Mouse (Mus musculus): ENCODE measurements around the gene Vsig2. TPM values are rescaled to one million over a fixed set of nuclear protein-coding genes. Genes with fewer than 3 reads are reported as not detected.

The Vsig2 gene
- total RNA-seq, 4 experiments from 2014 or later: 3.1 to 7.6 (median 5.4) TPM

GRCm38 (mm10) chr9:37567454-37567853 lies 28.4 kb downstream of the Vsig2 start:
- DNase-seq: no peak

DNA sequence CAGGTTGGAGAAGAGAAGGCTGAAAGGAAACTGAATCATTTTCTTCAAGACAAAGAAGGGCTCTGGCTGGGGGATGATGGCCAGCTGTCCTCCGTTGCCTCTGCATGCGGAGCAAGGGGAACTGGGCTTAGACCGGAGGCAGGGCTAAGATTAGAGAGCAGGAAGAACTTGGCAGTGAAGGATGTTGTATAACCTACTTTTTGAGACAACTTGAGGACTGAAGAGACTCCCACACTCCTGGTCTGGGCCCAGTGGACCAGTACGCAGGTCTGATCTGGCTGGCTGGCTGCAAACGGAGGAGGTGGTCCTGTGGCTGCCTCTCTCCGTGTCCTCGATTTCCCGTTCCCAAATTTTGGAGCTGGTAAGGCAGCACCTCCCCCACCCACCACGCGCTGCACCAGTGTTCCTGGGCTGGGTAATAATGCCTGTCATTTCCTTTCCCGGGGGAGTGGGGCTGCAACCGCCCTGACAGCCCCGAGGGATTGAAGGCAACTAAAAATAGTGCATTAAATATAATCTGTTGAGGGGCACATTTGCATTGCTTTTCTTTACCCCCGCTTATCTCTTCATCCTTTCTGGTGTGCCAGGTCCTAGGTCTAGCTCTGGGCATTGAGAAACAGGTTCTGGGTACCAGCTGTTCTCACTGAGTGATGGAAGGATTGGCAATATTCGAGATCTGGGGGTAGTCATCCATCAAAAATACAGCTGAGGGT lies 29.0 kb downstream of the Vsig2 start:
- DNase-seq: no peak

DNA sequence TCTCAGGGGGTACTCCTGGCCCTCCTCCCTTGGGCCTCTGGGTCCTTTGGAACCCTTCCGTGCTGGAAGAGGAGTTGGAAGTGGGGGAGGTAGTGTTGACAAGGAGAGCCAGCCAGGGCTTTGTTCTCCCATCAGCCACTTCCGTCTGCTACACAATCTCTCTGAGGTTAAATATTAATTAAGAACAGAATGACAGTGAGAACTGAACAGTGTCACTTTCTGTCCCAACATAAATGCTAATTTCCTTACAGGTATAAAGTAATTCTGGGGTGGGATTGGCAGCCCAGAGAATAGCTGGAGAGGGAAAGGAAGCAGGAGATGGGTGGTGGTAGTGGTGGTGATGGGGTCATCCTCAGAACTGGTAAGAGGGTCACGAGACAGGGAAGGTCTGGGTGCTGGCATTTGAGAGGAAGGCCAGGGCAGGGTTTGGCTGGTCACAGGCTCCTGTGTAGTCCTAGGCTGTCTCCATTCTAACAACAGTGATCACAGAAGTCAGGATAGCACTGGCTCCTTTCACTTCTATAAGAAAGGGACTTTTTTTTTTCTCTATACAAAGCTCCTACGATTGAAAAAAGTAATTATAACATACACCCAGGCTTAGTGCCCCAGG lies 29.7 kb downstream of the Vsig2 start:
- DNase-seq: no peak

- no peak for DNase-seq
These were observed 30.3 kb downstream of the Vsig2 start for GRCm38 (mm10) chr9:37569231-37569835.

DNA sequence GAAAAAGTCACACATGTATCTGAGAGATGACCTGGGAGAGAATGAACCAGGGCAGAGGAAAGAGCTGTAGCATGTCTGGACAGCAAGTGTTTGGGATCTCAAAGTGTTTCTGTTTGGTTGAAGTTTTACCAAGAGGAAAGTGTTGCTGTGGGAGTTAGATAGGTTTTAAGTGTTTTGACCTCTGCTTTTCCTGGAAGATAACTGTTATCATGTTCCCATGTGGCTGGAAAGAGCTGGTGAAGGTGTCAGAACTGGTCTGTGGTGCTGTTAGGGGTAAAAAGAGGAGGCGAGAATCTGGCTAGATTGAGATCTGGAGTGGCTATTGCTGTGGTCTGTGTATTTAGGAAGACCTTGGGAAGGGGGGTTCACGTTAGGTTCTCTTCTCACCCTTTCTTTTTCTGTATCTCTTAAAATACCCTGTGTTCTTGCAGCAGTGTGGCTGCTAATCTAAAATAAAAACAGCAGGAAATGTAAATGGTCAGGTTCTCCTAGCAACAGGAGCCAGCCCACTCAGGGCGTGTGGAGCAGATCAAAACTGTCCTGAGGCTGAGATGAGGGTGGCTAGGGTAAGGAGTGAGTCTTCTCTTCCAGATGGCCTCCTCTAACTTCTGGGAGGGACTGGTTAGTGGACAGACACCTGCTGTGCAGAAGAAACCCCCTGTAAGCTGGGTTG lies 33.3 kb downstream of the Vsig2 start:
- DNase-seq: no peak

DNA sequence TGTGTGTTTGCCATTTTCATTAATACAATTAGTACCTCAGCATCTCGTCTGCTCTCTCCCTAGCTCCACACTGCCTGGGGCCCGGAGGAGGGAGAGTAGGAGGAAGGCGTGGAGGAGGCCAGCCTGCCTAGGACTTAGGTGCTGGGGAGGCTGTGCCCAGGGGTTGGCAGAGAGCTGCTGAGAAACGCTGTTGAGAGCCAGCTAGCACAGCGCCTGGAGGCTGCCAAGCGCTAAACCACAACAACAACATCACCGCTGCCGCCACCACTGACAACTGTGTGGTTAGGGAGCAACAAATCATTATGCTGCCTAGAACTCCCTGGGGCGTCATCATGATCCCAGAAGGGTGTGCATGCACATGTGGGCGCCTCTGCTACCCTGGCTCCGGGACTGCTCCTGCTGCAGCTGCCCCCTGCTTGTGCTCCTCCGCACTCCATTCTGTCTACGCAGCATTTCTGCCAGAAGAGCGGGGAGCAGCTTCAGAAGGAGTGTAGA lies 37.4 kb downstream of the Vsig2 start:
- DNase-seq: no peak

- no peak for DNase-seq
These were observed 44.5 kb downstream of the Vsig2 start for GRCm38 (mm10) chr9:37583594-37583993.

DNA sequence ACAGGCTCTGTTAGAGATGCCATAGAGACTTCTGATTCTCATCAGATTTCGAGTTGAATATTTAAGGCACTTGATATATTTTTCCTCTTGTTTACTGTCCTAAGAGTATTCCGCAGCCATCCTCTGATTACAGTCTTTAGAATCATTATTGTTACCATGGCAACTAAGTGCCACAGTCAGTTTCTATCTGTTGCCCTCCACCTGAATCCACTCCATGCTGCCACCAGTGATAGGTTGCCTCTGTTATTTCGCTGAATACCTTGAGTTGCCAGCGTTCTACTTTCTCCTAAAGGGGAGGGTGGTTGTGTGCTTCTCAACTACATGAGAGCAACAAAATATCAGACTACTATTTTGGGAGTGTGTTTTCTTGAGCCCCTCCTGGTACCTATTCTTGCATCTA lies 47.7 kb downstream of the Vsig2 start:
- DNase-seq: no peak

- no peak for DNase-seq
These were observed 51.3 kb downstream of the Vsig2 start for GRCm38 (mm10) chr9:37590381-37590780.

GRCm38 (mm10) chr9:37592025-37592424 lies 53.0 kb downstream of the Vsig2 start:
- DNase-seq: no peak

DNA sequence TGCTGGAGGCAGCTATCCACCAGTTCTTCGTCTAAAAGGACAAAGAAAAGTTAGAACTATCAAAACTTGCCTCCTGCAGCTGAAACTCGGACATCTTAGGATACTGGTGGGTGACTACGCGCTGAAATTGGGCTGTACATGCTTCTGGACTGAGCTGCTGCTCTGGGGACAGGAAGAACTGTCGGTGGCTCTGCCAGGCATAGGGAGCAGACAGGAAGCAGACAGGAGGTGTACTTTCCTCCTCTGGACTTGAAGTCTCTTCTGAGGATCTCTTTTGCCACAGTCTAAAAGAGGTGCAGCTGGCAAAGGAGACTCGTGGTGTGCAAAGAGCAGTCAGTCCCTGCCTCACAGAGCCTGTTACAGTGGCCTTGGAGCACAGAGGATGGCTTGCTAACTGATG lies 53.6 kb downstream of the Vsig2 start:
- DNase-seq: no peak

DNA sequence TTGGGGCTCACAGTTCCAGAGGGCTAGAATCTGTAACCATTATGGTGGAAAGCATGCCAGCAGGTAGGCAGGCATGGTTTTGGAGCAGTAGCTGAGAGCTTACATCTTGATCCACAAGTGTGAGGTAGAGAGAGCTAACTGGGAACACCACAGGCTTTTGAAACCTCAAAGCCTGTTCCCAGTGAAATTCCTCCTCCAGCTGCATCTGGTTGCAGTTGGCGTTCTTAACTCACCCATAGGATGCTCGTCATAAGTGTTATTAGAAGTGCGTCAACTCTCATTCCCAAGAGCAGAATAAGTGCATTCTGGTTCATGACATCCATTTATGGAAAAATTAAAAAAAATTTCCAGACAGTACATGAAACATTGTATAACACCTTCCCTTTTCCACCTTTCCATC lies 54.6 kb downstream of the Vsig2 start:
- DNase-seq: no peak

Other genes with a start within 250 kb of the Vsig2 start
- gene Ccdc15, start 190.8 kb upstream of the Vsig2 start, total RNA-seq (2022): 1 to 10 TPM; 2.8 to 5.3 (median 3.9) TPM
- under 1 TPM in 3 of 4 experiments, not detected in 1; 0.14 to 0.31 (median 0.30) TPM for gene Hepacam, start 171.9 kb upstream of the Vsig2 start, total RNA-seq (2022)
- 10 to 100 TPM; 24.3 to 37.8 (median 29.3) TPM for gene Robo4, start 137.4 kb upstream of the Vsig2 start, total RNA-seq (2022)
- 1 to 10 TPM; 1.3 to 2.1 (median 1.7) TPM for gene Robo3, start 106.0 kb upstream of the Vsig2 start, total RNA-seq (2022)
- 10 to 100 TPM; 17.2 to 33.2 (median 22.6) TPM for gene Msantd2, start 49.9 kb upstream of the Vsig2 start, total RNA-seq (2022)
- 10 to 100 TPM; 32.9 to 60.4 (median 46.6) TPM for gene Esam, start 11.2 kb upstream of the Vsig2 start, total RNA-seq (2022)
- gene Nrgn, start 13.6 kb downstream of the Vsig2 start, total RNA-seq (2022): 1 to 10 TPM; 1.0 to 1.8 (median 1.5) TPM
- 10 to 100 TPM; 20.8 to 30.8 (median 23.8) TPM for gene Siae, start 16.4 kb downstream of the Vsig2 start, total RNA-seq (2022)
- 1 to 10 TPM in 3 of 4 experiments, under 1 TPM in 1; 0.99 to 5.1 (median 3.2) TPM for gene Spa17, start 74.5 kb downstream of the Vsig2 start, total RNA-seq (2022)
- gene Tbrg1, start 118.1 kb downstream of the Vsig2 start, total RNA-seq (2022): 10 to 100 TPM; 75.6 to 84.5 (median 81.8) TPM
- gene Panx3, start 130.0 kb downstream of the Vsig2 start, total RNA-seq (2022): under 1 TPM in 2 of 4 experiments, not detected in 2; 0.12 to 0.31 TPM
- not detected for gene Olfr160, start 177.0 kb downstream of the Vsig2 start, total RNA-seq (2022)
- not detected for gene Olfr874, start 205.9 kb downstream of the Vsig2 start, total RNA-seq (2022)
- not detected for gene Olfr875, start 232.6 kb downstream of the Vsig2 start, total RNA-seq (2022)